20 mouse cellular contexts compared by ENCODE assay signal in the genomic region with DNA sequence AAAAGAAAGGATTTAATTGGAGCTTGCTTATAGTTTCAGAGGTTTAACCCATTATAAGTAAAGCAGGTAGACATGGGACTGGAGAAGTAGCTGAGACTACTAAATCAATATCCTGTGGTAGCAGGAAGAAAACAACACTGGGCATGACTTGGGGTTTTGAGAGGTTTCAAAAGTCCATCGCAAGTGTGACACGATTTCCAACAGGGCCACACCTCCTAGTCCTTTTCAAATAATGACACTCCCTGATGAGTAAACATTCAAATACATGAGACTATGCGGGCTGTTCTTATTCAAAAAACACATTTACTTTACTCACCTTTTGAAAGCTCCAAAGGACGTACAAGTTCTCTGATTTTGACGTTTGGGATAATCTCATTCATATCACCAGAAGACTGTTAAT.
DNase-seq lines count a peak whose midpoint lies in the region; ATAC-seq and TF ChIP-seq lines count a peak whose summit lies in the region.
"Had no signal": no experiment of that assay in that cellular context is flagged by ENCODE, and none has a peak within 500 bp of the region (broad histone marks: within the 10 kb centered on the region; RNA-seq: fewer than 3 reads in every experiment).

No protein-coding gene starts in this region.

- no peak overlapping the region for H3K27ac ChIP-seq in stomach, embryonic 14.5 days (ENCODE audit: low read length)
- no peak overlapping the region for H3K27ac ChIP-seq in stomach, embryonic 15.5 days
- no peak overlapping the region for H3K27ac ChIP-seq in stomach, postnatal 0 days (replicated peaks)
- H3K27ac ChIP-seq: embryonic facial prominence, embryonic 13.5 days; embryonic facial prominence, embryonic 15.5 days; forebrain, embryonic 10.5 days; forebrain, embryonic 12.5 days had no signal

- no peaks in the 10 kb centered on the region for H3K27me3 ChIP-seq in stomach, embryonic 14.5 days (ENCODE audit: control insufficient read depth, insufficient read depth, low read length)
- H3K27me3 ChIP-seq in stomach, embryonic 15.5 days (replicated peaks): no peaks in the 10 kb centered on the region
- H3K27me3 ChIP-seq in stomach, postnatal 0 days (ENCODE audit: control insufficient read depth, insufficient read depth, low read length): no peaks in the 10 kb centered on the region
- H3K27me3 ChIP-seq: embryonic facial prominence, embryonic 13.5 days; embryonic facial prominence, embryonic 15.5 days; forebrain, embryonic 12.5 days had no signal

- no peak for TF ChIP-seq EP300 in stomach, postnatal 0 days (optimal IDR thresholded peaks at IDR 0.05)

- 68% methylated on average over 5 of the region's 5 CpGs for WGBS in stomach, embryonic 14.5 days
- WGBS in stomach, embryonic 15.5 days: 64% methylated on average over 5 of the region's 5 CpGs
- 57% methylated on average over 5 of the region's 5 CpGs for WGBS in stomach, postnatal 0 days

- H3K9ac ChIP-seq in stomach, embryonic 14.5 days (replicated peaks; ENCODE audit: low read depth, low read length): no peak overlapping the region
- H3K9ac ChIP-seq in stomach, embryonic 15.5 days: no peak overlapping the region
- H3K9ac ChIP-seq in stomach, postnatal 0 days (ENCODE audit: low read length): no peak overlapping the region
- H3K9ac ChIP-seq: embryonic facial prominence, embryonic 13.5 days; embryonic facial prominence, embryonic 15.5 days; forebrain, embryonic 12.5 days had no signal

- no peak overlapping the region for H3K4me2 ChIP-seq in stomach, embryonic 14.5 days (replicated peaks; ENCODE audit: low read depth, low read length)
- H3K4me2 ChIP-seq in stomach, embryonic 15.5 days: no peak overlapping the region
- H3K4me2 ChIP-seq in stomach, postnatal 0 days (replicated peaks; ENCODE audit: low read depth): no peak overlapping the region
- H3K4me2 ChIP-seq: embryonic facial prominence, embryonic 13.5 days; embryonic facial prominence, embryonic 15.5 days; forebrain, embryonic 12.5 days had no signal

- no peak for TF ChIP-seq CTCF in stomach, postnatal 0 days (IDR thresholded peaks at IDR 0.05; ENCODE audit: low read depth)

- no peaks in the 10 kb centered on the region for H3K9me3 ChIP-seq in stomach, embryonic 14.5 days (ENCODE audit: control insufficient read depth, low read depth, low read length)
- H3K9me3 ChIP-seq in stomach, embryonic 15.5 days: no peaks in the 10 kb centered on the region
- no peaks in the 10 kb centered on the region for H3K9me3 ChIP-seq in stomach, postnatal 0 days (ENCODE audit: control insufficient read depth, low read length)
- H3K9me3 ChIP-seq: embryonic facial prominence, embryonic 13.5 days; embryonic facial prominence, embryonic 15.5 days; forebrain, embryonic 12.5 days had no signal

- no peak overlapping the region for H3K4me3 ChIP-seq in stomach, embryonic 14.5 days (ENCODE audit: low read depth, low read length)
- H3K4me3 ChIP-seq in stomach, embryonic 15.5 days (replicated peaks): no peak overlapping the region
- no peak overlapping the region for H3K4me3 ChIP-seq in stomach, postnatal 0 days (ENCODE audit: low read depth, low read length)
- H3K4me3 ChIP-seq: embryonic facial prominence, embryonic 13.5 days; embryonic facial prominence, embryonic 15.5 days; erythroblast, embryonic 14.5 days; forebrain, embryonic 10.5 days; forebrain, embryonic 12.5 days had no signal

- H3K4me1 ChIP-seq in stomach, embryonic 14.5 days (ENCODE audit: control insufficient read depth, insufficient read depth, low read length): no peaks in the 10 kb centered on the region
- H3K4me1 ChIP-seq in stomach, embryonic 15.5 days: no peaks in the 10 kb centered on the region
- H3K4me1 ChIP-seq in stomach, postnatal 0 days (replicated peaks; ENCODE audit: control insufficient read depth, insufficient read depth): no peaks in the 10 kb centered on the region
- H3K4me1 ChIP-seq: embryonic facial prominence, embryonic 13.5 days; embryonic facial prominence, embryonic 15.5 days; forebrain, embryonic 10.5 days; forebrain, embryonic 12.5 days had no signal

- H3K36me3 ChIP-seq in stomach, embryonic 14.5 days (ENCODE audit: control insufficient read depth, insufficient read depth, low read length): no peaks in the 10 kb centered on the region
- no peaks in the 10 kb centered on the region for H3K36me3 ChIP-seq in stomach, embryonic 15.5 days
- no peaks in the 10 kb centered on the region for H3K36me3 ChIP-seq in stomach, postnatal 0 days (ENCODE audit: control insufficient read depth, insufficient read depth, low read length)
- H3K36me3 ChIP-seq: embryonic facial prominence, embryonic 13.5 days; embryonic facial prominence, embryonic 15.5 days; forebrain, embryonic 10.5 days; forebrain, embryonic 12.5 days had no signal

- 0 out of 2 replicates have a peak, but pooled peaks have one; percentile 37 for ATAC-seq in stomach, embryonic 14.5 days (ENCODE audit: insufficient number of reproducible peaks, insufficient read depth, low FRiP score, low read depth)
- peak; percentile 39; the same call in 1 of the 2 replicates for ATAC-seq in stomach, embryonic 15.5 days (ENCODE audit: insufficient read depth, low FRiP score, low read depth)
- ATAC-seq in stomach, postnatal 0 days (ENCODE audit: low FRiP score, low TSS enrichment): peak; percentile 97

- DNase-seq in stomach, postnatal 0 days (ENCODE audit: low spot score): peak; percentile 19
- DNase-seq in gastrocnemius, adult 18-20 months (ENCODE audit: low spot score): no peak
- DNase-seq in urinary bladder, postnatal 14 days (ENCODE audit: low spot score): no peak
- DNase-seq: adrenal gland, adult 2 months; adrenal gland, postnatal 10 days; adrenal gland, postnatal 25 days; cerebellum, adult 11 months; cerebellum, adult 18-20 months; cerebellum, adult 8-10 months; cerebellum, adult 9-11 months; cerebellum, postnatal 14 days; cerebellum, postnatal 36 days; embryo, embryonic 11 days had no signal

Comparison
In these comparisons a context has a peak if more than half of its experiments do, and no peak if none do; other contexts are left out.
1. ATAC-seq: peak in every context shown above with its lines; median percentile 97 in stomach, postnatal 0 days; 39 in stomach, embryonic 15.5 days; 37 in stomach, embryonic 14.5 days.